Mouse (Mus musculus) thymus, postnatal 0 days (tissue): Measurements from ENCODE around the gene Dnaaf2. TPM values are rescaled to one million over a fixed set of nuclear protein-coding genes. Genes with fewer than 3 reads are reported as not detected.

Source experiments
- DNase-seq: peaks from one replicate; pipeline ENCODE4 v3.0.0-alpha.2; 2015; ENCODE audit warnings: low spot score
- polyA plus RNA-seq: library from polyadenylated mRNA; unstranded; fragments of >200 nt; fragmentation: Nextera tagmentation; extraction: Ambion mirVana; gene quantifications from 2 replicates; pipeline ENCODE4 v1.2.1, GENCODE M21; 2015

The Dnaaf2 gene
- polyA plus RNA-seq, 1 experiment from 2014 or later = 11.0 TPM

- no peak for DNase-seq
These were observed 756 bp upstream of the Dnaaf2 start for GRCm38 (mm10) chr12:69198985-69199384.

DNA sequence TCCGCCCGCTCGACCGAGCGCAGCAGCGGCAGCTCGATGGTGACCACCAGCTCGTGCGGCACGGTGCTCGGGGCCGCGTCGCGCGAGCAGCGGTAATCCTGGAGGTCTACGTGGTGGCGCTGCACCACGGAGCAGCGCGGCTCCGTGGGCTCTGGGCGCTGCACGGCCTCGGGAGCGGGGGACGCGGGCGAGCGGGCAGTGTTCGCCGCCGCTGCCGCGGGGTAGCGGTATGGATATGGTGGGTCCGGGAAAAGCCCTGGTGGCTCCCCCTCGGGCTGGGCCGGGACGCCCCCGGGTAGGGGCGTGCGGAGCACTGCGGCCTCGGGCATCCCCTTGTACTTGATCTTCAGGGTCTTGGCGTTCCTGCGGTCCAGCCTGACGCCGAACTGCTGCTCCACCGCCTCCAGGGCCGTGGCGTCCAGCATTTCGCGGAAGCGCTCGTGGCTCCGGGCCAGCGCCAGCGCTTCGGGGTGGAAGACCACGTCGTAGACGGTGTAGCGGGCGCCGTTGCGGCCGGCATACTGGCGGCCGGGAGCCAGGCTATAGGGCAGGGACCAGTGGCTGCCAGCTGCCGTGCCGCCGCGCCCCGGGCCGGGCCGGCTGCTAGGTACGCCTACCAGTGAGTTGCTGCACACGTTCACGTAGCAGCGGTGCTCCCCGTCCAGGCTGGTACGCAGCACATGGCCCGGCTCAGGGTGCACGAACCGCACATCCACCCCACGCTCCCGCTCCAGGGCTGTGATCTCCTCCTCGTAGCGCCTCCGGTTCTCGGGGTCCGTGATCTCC lies 658 bp downstream of the Dnaaf2 start:
- peak; percentile 59 for DNase-seq

GRCm38 (mm10) chr12:69196444-69197377 lies 1.5 kb downstream of the Dnaaf2 start, which contains the start of gene Gm49383:
Gene Gm49383, minus strand, starts transcription at chr12:69197104.
- DNase-seq = peak; percentile 76

GRCm38 (mm10) chr12:69192637-69193036 lies 5.6 kb downstream of the Dnaaf2 start:
- DNase-seq = no peak

DNA sequence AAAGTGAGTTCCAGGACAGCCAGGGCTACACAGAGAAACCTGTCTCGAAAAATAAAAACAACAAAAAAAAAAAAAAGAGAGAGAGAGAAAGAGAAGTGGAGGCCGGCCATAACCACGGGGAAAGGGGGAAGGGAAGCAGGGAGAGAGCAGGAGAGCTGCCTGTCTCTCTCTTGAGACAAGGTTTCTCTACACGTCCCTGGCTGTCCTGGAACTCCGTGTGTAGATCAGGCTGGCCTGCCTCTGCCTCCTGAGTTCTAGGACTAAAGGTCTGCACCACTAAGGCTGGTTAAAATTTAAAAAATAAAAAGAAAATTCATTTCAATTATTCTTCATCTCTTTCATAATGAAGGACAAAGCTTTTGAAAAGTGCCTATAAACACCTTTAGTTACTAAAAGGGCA lies 6.8 kb downstream of the Dnaaf2 start:
- no peak for DNase-seq

DNA sequence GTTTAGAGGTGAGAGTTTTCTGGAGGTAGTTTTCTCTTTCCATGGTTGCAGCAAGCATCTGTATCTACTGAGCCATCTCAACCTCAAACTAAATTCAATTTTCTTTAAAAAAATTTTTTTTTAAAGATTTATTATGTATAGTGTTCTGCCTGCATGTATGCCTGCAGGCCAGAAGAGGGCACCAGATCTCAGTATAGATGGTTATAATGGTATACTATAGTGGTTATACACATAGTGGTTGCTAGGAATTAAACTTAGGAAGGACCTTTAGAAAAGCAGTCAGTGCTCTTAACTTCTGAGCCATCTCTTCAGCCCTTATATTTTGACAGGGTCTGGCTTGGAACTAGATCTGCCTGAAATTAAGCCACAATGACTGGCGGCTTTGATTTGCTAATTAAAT lies 7.7 kb downstream of the Dnaaf2 start:
- DNase-seq = peak; percentile 24

- no peak for DNase-seq
These were observed 8.2 kb downstream of the Dnaaf2 start for GRCm38 (mm10) chr12:69190074-69190473.

DNA sequence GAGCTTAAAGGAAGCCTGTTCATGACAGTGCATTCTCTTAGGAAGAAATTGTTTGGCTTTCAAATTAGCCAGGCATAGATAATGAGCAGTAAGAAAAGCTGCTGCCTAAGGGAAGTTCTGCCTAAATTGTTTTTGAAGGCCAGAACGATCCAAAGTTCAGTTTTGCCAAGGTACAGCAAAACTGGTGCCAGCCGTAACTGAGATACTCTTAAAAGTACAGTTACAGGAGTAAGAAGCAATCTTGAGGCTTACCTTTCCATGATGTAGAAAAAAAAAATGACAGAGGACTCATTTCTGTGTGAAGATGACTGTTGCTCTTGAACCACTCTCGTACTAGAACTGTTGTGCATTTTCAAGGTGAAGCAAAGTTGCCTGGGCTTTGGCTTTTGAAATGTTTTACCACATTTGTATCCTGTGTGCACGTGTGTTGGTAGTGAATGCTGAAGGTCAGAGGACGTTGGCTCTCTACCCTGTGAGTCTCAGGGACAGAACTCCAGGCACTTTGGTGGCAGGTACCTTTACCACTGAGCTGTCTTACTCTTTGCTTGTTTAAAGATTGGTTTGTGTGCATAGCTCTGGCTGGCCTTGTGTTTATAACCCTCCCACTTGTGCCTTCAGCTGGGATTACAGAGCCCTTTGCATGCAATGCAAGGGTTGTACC lies 11.3 kb downstream of the Dnaaf2 start:
- DNase-seq = no peak

DNA sequence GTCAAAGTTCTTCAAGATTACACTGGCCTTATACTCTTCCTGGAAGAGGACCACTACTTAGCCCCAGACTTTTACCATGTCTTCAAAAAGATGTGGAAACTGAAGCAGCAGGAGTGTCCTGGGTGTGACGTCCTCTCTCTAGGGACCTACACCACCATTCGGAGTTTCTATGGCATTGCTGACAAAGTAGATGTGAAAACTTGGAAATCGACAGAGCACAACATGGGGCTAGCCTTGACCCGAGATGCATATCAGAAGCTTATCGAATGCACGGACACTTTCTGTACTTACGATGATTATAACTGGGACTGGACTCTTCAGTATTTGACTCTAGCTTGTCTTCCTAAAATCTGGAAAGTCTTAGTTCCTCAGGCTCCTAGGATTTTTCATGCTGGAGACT lies 12.9 kb downstream of the Dnaaf2 start:
- no peak for DNase-seq

- peak; percentile 9 for DNase-seq
These were observed 13.6 kb downstream of the Dnaaf2 start for GRCm38 (mm10) chr12:69184342-69185295.

- DNase-seq = peak; percentile 97
These were observed 14.5 kb downstream of the Dnaaf2 start, which contains the start of the genes Rpl36al and Mgat2 for GRCm38 (mm10) chr12:69183583-69184308. Gene Rpl36al, minus strand, starts transcription at chr12:69184083. Gene Mgat2, plus strand, starts transcription at chr12:69184157.

DNA sequence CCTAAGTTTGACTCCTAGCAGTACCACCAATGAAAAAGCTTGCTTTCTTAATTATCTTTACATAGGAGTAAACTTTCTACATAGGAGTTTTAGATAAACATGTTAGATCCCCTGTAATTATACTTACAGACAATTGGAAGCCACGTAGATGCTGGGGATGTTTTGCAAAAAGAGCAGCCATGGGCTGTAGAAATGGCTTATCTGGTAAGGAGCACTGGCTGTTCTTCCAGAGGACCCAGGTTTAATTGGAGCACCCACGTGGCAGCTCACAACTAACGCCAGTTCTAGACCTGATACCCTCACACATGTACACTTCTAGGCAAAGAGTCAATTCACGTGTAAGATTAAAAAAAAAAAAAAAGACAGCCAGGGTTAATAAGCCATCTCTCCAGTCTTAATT lies 16.4 kb downstream of the Dnaaf2 start:
- DNase-seq = no peak

- DNase-seq = no peak
These were observed 18.9 kb downstream of the Dnaaf2 start for GRCm38 (mm10) chr12:69179371-69179770.

DNA sequence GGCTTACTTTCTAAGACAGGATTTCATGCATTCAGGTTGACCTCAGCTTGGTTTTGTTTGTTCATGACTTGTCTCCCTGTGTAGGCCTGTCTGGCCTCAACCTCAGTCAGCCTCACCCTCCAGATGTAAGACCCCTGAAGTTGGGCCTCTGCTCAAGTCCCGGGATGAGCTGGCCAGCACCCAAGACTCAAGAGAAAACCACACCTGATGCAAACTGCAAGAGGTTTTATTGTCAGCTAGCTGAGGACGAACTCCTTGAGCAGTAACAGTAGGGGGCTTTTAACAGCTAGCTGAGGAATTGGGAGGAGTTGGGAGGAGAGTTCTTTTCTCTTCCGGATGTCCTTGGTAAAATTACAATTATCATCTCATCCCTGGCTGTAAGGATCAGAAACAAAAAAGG lies 20.7 kb downstream of the Dnaaf2 start:
- no peak for DNase-seq

DNA sequence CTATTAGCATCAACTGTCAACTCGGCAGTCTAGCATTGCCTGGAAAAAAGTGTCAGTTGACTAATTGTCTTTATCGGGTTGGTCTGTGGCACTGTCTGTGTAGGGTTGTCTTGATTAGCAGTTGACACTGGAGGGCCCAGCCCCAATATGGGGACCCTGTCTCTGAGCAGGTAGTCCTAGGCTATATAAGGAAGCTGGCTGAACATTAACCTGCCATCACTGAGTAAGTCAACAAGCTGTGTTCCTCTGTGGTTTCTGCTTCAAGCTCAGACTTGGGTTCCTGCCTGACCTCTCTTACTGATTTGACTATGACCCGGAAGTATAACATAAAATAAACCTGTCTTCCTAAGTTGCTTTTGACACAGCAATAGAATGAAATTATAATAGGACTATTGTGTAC lies 22.3 kb downstream of the Dnaaf2 start:
- no peak for DNase-seq

GRCm38 (mm10) chr12:69171307-69171706 lies 26.9 kb downstream of the Dnaaf2 start:
- no peak for DNase-seq

GRCm38 (mm10) chr12:69168461-69169106 lies 29.6 kb downstream of the Dnaaf2 start, which contains the start of gene Lrr1:
Gene Lrr1, plus strand, starts transcription at chr12:69168814.
- DNase-seq = peak; percentile 85

- no peak for DNase-seq
These were observed 30.4 kb downstream of the Dnaaf2 start for GRCm38 (mm10) chr12:69167656-69168460.
